ENCODE assay signal across 24 mouse cellular contexts in the genomic region with DNA sequence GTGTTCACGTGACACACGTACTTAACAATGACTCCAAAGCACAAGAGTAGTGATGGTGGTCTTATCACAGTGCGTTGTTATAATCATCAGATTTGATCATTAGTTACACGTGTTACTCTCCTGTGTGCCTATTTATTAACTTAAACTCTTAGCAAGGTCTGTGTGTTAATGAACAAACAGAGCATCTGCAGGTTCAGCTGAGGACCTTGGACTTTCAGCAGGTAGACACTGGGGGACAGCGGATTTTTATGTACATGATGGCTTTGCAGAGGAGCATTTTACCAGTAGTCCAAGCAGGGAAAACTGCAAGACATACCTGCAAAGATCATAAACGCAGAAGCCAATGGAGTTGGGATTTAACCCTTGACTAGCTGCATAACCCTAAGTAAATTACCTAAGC.
DNase-seq lines count a peak whose midpoint lies in the region; ATAC-seq lines count a peak whose summit lies in the region.
"Had no signal": no experiment of that assay in that cellular context is flagged by ENCODE, and none has a peak within 500 bp of the region (broad histone marks: within the 10 kb centered on the region; RNA-seq: fewer than 3 reads in every experiment).

No protein-coding gene starts in this region.

- H3K4me3 ChIP-seq in kidney, embryonic 16.5 days (ENCODE audit: low read length), result no peak overlapping the region
- no peak overlapping the region for H3K4me3 ChIP-seq in intestine, embryonic 16.5 days (ENCODE audit: low read length)
- H3K4me3 ChIP-seq: forebrain, embryonic 10.5 days; forebrain, embryonic 13.5 days; hindbrain, embryonic 10.5 days; hindbrain, embryonic 13.5 days had no signal

- H3K36me3 ChIP-seq in kidney, embryonic 16.5 days (ENCODE audit: insufficient read depth, low read length), result no peaks in the 10 kb centered on the region
- H3K36me3 ChIP-seq in intestine, embryonic 16.5 days (ENCODE audit: control insufficient read depth, insufficient read depth, low read length), result no peaks in the 10 kb centered on the region
- H3K36me3 ChIP-seq: forebrain, embryonic 10.5 days; G1E; hindbrain, embryonic 10.5 days; hindbrain, embryonic 13.5 days had no signal

- H3K9me3 ChIP-seq in kidney, embryonic 16.5 days (ENCODE audit: low read length), result no peaks in the 10 kb centered on the region
- no peaks in the 10 kb centered on the region for H3K9me3 ChIP-seq in intestine, embryonic 16.5 days (ENCODE audit: control insufficient read depth, low read length)
- H3K9me3 ChIP-seq: forebrain, embryonic 10.5 days; forebrain, embryonic 13.5 days; hindbrain, embryonic 10.5 days; hindbrain, embryonic 13.5 days had no signal

- ATAC-seq in kidney, embryonic 16.5 days (ENCODE audit: low FRiP score, low TSS enrichment), result no peak; the same call in 1 of the 2 replicates
- no peak for ATAC-seq in intestine, embryonic 16.5 days
- ATAC-seq: forebrain, embryonic 13.5 days; forebrain, embryonic 16.5 days; hindbrain, embryonic 16.5 days; Patski had no signal

- WGBS in kidney, embryonic 16.5 days, result 78% methylated on average over 6 of the region's 6 CpGs
- WGBS in intestine, embryonic 16.5 days, result 68% methylated on average over 6 of the region's 6 CpGs

- no peaks in the 10 kb centered on the region for H3K4me1 ChIP-seq in kidney, embryonic 16.5 days (ENCODE audit: insufficient read depth, low read length)
- H3K4me1 ChIP-seq in intestine, embryonic 16.5 days (ENCODE audit: control insufficient read depth, insufficient read depth, low read length), result no peaks in the 10 kb centered on the region
- H3K4me1 ChIP-seq: forebrain, embryonic 10.5 days; forebrain, embryonic 13.5 days had no signal

- no peaks in the 10 kb centered on the region for H3K27me3 ChIP-seq in kidney, embryonic 16.5 days (ENCODE audit: insufficient read depth, low read length)
- H3K27me3 ChIP-seq in intestine, embryonic 16.5 days (replicated peaks; ENCODE audit: control insufficient read depth, insufficient read depth, low read length), result no peaks in the 10 kb centered on the region
- H3K27me3 ChIP-seq: CH12.LX; forebrain, embryonic 13.5 days; hindbrain, embryonic 13.5 days had no signal

- peak; percentile 14 for DNase-seq in kidney, adult 11 months
- DNase-seq in kidney, postnatal 4 days, result no peak
- peak; percentile 52 for DNase-seq in kidney, adult 9 months
- DNase-seq in kidney, postnatal 14 days, result peak; percentile 21
- DNase-seq: adrenal gland, postnatal 10 days; adrenal gland, postnatal 36 days; B cell, adult 2 months; cerebellum, adult 18-20 months; cerebellum, adult 9-10 months; gastrocnemius, postnatal 10 days; gastrocnemius, postnatal 36 days; heart, postnatal 36 days had no signal

- H3K9ac ChIP-seq in kidney, embryonic 16.5 days (replicated peaks; ENCODE audit: low read length), result no peak overlapping the region
- H3K9ac ChIP-seq in intestine, embryonic 16.5 days (ENCODE audit: low read depth, low read length), result no peak overlapping the region
- H3K9ac ChIP-seq: forebrain, embryonic 13.5 days; hindbrain, embryonic 13.5 days had no signal

- no peak overlapping the region for H3K4me2 ChIP-seq in kidney, embryonic 16.5 days (replicated peaks; ENCODE audit: low read depth, low read length)
- no peak overlapping the region for H3K4me2 ChIP-seq in intestine, embryonic 16.5 days (ENCODE audit: low read depth, low read length)
- H3K4me2 ChIP-seq: forebrain, embryonic 13.5 days; heart, embryonic 11.5 days; hindbrain, embryonic 13.5 days had no signal

- no peak overlapping the region for H3K27ac ChIP-seq in kidney, embryonic 16.5 days (ENCODE audit: low read length)
- H3K27ac ChIP-seq in intestine, embryonic 16.5 days (ENCODE audit: low read length), result no peak overlapping the region
- H3K27ac ChIP-seq: forebrain, embryonic 10.5 days; forebrain, embryonic 13.5 days; hindbrain, embryonic 10.5 days; hindbrain, embryonic 13.5 days had no signal

Comparison
In these comparisons a context has a peak if more than half of its experiments do, and no peak if none do; other contexts are left out.
1. DNase-seq: peak in kidney, adult 11 months (single experiment), kidney, adult 9 months (single experiment) and kidney, postnatal 14 days (single experiment); none in kidney, postnatal 4 days (0 of 2).